Mouse (Mus musculus): ENCODE data around the gene Ambp. TPM values are rescaled to one million over a fixed set of nuclear protein-coding genes. Genes with fewer than 3 reads are reported as not detected.

The Ambp gene
- not detected for total RNA-seq (2021)
- long read RNA-seq, experiment 1, result 0 reads
- long read RNA-seq, experiment 2, result 0 reads

GRCm38 (mm10) chr4:63154699-63155098 lies at the start of gene Ambp:
Gene Ambp, minus strand, starts transcription at chr4:63154799.
- DNase-seq, result no peak

GRCm38 (mm10) chr4:63203874-63204273 lies 49.3 kb upstream of the Ambp start:
- DNase-seq, result no peak

- no peak for DNase-seq
Measured at GRCm38 (mm10) chr4:63199366-63199765, 44.8 kb upstream of the Ambp start.

DNA sequence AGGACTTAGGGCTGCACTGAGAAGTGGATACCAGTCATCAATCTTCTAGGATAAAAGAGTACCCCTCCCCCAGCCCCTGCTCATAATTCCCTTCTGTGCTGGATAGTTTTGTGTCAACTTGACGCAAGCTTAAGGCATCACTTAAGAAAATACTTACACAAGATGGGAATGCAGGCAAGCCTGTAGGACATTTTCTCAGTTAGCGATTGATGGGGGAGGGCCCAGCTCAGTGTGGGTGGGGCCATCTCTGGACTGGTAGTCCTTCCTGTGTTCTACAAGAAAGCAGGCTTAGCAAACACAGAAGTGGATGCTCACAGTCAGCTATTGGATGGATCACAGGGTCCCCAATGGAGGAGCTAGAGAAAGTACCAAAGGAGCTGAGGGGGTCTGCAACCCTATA lies 39.8 kb upstream of the Ambp start:
- no peak for DNase-seq

- no peak for DNase-seq
Measured at GRCm38 (mm10) chr4:63191641-63192040, 37.0 kb upstream of the Ambp start.

DNA sequence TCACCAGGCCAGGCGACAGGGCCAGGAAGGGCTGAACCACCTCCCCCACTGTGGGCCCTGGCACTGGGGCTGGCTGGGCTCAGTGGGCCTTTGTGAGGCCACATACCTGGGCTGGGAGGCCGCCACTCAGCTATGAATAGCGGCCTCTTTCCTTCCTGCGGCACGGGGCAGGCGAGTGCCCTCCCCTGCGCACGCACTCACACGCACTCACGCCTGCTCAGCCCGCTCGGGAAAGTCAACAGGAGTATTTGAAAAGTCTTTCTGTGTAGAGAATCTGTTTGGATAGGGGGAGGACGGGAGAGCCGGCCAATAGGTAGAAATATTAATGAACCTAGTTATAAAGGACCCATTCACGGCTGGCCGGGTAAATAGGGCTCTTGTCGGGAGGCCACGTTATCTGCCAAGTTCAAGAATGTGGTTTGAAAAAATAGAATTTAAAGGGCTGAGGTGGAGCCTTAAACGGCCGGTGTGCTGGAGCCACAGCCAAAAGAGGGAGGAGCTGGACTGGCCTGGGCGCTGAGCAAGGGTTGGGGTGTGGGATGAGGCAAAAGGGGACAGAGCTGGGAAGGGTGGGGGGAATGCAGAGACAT lies 31.8 kb upstream of the Ambp start:
- peak in 1 of 2 experiments; percentile 9 for DNase-seq

DNA sequence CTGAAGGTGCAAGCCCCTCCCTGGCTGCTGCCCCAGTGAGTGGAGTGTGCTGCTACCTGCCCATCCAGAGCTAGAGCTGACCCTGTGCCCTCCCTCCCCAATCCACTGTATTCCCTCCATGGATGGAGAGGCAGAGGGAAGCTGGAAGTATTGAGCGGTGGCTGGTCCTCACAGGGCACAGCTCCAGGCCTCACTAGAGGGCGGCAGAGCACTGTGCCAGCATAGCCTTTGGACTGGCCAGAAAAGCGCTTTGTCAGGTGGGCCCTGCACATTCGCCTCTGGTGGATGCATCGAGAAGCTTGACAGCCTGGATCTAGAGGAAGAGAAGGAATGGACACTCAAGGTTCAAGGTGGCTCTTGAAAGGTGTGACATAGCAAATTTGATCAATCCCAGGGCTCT lies 27.0 kb upstream of the Ambp start:
- peak; percentile 49 to 68 for DNase-seq

DNA sequence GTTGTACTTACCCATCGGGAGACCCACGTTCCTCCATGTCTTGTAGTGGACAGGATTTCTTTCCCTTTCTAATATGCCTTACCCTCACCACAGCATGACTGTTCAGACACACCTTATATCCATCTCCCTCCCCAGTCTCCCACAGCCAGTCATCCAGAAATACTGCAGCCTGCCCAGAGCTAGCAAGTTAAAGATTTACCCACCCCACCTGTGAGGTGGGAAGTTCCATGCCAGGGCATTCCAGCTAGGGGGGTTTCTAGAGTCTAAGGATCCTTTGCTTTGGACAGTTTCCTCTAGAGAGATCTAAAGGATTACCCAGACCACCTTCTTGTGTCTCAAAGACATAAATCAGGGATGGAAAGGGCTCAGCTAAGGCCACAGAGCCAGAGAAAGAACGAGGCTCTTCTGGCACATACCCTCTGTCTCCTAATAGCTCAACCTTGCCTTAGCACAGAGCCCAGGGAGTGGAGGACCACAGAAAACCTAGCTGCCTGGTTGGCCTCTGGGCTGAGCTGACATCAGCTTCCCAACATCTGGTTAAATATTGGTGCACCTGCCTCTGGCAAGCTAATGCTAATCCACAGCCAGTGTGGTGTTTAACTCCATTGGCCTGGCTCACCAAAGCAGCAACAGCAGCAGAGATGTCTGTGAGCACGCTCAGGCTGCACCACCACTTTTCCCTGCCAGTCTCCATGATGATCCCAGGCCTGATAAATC lies 17.5 kb upstream of the Ambp start, which contains the start of gene Kif12:
TSS of gene Kif12 (minus strand) at position 163 of the 717 bp plus-strand sequence.
- no peak for DNase-seq

DNA sequence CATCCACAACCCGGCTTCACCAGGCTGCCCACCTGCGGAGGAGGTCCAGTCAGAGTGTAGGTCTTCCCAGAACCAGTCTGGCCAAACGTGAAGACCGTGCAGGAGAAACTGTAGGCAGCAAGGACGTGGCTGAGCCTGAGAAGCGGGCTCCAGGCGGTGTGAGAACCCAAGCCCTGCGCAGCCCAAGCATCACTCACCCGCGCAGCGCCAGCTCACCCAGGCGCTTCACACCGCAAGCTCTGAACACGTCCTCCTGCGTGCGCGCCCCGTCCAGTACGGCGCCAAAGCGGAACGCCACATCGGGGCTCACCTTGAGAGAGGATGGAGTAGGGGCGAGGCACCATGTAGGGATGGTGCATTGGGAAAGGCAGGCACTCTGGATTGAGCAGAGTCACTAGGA lies 16.5 kb upstream of the Ambp start:
- no peak for DNase-seq

DNA sequence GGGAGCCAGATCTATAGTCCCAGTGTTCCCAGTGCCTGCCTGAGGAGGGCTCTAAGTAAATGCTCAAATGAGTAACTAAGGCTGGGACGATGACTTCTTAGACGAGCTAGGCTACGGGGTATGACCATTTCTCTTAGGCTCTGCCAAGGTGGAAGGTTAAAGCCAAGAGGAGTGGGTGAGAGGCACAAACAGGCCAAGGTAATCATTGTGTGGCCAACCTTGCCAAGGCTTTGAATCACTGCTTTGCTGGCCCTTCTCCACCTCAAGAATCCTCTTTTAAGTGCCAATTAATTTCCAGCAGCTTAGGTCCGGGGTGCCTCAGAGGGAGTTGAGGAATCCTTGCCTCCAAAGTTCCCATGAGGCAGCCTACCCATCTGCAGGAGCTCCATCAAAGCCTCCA lies 15.5 kb upstream of the Ambp start:
- no peak for DNase-seq

DNA sequence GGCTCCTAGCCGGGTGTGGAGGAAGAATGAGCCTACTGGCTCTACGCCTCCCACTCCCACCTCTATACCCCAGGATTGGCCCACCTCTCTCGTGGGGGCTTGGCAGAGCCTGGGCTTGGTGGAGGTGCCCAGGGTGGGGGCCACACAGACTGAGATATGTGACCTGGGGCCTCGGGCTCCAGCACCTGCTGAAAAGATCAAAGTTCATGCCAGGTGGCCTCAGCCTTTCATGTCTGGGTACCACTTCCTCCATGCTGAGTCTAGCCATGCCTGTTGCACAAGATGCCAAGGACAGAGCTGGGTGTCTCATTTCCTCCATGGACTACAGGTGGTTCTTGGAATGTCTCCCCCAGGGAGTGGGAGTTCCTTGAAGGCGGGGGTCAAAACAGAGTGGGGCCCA lies 11.7 kb upstream of the Ambp start:
- no peak for DNase-seq

GRCm38 (mm10) chr4:63165636-63166035 lies 11.0 kb upstream of the Ambp start:
- no peak for DNase-seq

DNA sequence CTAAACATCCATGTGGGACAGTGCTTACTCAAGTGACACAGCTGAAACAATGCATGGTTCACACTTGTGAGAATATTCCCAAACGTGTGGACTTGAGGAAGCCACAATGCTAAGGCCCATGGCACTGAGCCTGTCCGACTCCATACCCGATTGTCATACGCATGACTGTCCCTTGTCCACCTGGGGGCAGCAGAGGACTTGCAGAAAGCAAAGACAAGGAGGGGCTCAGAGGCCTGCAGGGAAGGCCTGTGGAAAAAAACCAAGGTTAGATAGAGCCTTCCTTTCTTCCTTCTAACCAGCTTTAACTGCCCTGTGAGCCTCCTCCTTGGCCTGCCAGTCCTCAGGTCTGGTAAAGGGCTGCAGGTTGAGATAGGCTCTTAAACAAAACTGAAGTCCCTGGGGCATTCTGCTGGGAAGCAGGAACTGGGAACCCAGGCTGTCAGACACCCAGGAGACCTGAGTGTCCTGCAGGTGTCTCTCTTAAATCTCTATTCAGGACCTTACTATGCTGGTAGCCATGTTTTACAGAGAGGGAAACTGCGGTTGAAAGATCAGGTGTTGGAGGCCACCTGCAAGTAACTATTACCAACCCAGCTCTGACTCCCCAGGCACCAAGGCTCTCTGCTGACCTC lies 4.5 kb upstream of the Ambp start:
- peak; percentile 76 to 92 for DNase-seq

DNA sequence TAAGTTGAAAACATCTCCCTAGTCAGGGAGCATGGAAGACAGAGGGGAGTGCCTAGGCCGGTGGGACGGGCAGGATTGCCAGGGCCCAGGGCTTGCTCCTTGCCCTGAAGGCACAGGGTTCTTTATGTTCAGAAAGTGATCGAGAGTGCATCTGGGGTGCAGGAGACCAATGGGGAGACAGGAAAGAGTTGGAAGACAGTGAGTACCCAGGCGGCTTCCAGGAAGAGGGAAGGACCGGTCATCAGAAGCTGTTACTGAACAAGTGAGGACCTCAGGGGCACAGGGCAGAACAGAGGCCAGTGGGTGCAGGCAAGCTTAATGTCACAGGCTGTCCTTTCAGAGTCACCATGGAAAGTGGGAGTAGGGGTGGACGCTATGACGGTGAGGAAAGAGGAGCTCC lies 3.6 kb upstream of the Ambp start:
- DNase-seq, result no peak

DNA sequence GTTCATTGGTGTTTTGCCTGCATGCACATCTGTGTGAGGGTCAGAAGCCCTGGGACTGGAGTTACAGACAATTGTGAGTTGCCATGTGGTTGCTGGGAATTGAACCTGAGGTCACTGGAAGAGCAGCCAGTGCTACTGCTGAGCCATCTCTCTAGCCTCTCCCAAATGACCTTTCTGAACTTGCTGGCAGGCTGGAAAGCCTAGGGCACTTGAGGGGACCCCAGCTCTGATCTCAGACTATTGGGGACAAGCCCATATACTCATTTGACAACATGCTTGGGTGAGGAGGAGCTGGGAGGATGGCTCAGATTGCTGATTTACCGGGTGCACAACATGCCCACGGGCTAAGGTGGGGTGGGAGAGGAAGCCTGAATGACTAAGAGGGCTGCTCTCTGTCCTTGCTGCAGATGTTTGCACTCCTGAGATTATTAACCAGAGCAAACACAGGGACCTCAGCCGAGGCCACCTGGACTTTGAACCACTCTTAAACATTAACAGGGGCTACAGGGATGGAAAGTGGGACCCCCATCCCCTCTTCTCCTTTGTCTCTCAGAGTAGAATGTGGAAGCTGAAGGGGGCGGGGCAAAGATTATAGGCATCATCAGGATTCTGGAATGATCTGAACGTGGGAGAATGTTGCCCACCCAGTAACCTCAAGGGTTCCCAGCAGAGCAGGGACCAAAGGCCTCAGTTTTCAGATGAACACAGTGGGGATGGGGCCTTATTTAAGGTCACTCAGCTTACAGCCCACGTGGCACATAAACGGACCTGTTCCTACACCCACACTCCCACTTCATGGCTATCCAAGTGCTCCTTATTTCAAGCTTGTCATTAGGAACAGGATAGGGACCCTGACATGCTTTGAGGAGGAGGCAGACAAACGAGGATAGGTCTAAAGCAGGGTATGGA lies 2.4 kb upstream of the Ambp start:
- no peak for DNase-seq

GRCm38 (mm10) chr4:63155596-63155995 lies 997 bp upstream of the Ambp start:
- no peak for DNase-seq

DNA sequence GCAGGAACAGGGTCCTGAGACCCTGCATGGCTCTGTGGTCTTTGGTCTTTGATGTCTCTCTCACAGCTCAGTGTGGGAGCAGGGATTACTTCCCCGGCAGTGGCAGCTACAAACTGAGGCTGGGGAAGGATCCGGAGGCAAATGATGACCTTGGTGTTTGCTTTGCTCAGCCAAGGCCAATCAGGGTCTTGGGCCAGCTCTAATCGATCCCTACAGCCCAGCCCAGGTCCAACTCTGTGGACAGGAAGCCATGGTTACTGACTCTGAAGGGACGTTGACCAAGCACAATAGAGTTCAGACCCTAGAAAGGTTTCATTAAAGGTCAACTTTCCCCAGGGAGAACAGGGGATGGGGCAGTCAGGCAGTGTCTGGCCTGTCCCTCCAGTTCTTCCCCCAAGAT lies 571 bp downstream of the Ambp start:
- DNase-seq, result no peak

DNA sequence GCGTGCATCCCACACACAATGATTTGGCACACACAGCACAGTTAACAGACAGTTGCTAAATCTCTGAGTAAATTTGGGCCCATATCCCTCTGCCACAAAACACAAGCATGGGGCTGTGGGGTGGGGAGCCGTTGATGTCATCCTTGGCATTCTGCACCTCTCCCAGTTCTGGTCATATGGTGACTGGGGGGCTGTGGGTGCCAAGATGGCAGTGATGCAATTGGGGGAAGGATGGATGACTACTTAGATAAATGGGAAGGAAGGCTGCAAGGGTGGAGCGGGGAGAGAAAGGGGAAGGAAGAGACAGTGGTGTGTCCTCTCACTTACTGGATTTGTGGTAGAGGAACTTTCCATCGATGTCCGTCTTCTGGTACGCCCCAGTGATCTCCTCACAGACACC lies 3.5 kb downstream of the Ambp start:
- peak in 1 of 2 experiments; percentile 17 for DNase-seq

- DNase-seq, result no peak
Measured at GRCm38 (mm10) chr4:63147268-63147667, 7.3 kb downstream of the Ambp start.

DNA sequence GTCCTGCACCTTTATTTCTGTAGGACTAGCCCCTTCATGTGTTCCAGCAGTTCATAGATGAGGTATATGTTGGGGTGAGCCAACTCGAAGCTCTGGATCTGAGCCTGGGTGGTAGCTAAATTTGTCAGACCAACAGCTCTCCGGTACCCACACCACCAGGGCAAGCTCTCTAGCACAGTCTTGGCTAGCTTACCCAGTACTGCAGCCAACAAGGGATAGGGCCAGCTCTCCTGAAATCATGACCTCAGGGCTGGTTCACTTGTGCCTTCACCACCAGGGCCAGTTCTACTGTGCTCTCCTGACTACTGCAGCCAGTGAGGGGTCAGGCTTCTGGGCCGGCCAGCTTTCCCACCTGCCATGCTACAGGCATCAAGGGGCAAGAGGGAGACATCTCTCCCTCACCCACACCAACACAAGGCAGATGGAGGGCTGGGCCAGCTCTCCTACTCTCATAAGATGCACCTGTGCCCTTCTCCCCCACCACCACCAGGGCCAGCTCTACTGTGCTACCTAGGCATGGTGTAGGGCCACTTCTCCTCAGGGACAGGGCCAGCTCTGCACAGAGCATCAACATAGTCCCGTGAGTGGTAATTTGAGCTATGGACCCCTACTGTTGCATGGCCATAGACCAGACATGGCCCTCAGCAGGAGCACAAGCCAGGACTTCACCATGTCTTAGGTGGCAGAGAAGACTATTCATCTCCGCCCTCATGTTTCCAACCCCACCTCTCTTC lies 24.5 kb downstream of the Ambp start:
- DNase-seq, result peak; percentile 66 to 80

DNA sequence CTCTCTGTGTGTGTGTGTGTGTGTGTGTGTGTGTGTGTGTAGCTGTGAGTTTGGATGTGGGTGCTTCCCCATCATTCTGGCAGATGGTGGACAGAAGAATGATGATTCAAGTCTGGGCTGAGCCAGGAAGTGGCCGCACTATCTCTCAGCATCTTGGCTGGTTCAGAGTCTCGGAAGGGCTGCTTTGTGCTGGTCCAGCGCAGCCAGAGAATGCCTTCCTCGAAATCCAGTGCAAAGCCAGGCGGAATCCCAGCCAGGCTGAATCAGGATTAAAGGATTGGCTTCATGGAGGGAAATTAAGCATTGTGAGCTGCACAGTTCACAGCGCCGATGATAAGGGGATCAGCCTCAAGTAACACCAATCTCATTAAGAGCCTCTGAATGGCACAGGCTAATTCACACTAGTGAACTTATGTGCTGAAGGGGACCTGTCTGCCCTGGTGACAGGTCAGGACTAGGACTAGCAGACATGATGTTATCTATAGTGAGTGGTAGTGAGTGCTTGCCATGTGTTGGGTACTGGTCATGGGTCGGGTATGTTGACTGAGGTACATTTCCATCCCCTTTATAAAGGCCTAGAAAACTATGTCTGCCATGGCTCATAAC lies 29.6 kb downstream of the Ambp start:
- DNase-seq, result no peak

Measured in heart, adult 18-20 months (tissue).